Mouse (Mus musculus): ENCODE measurements around the gene Dpm1.

GRCm38 (mm10) chr2:168259046-168259445 lies 28.7 kb upstream of the Dpm1 start:
- TF ChIP-seq CTCF (IDR thresholded peaks at IDR 0.05; ENCODE audit: insufficient read depth, low read length), result no peak
- TF ChIP-seq POLR2A (IDR thresholded peaks at IDR 0.05; ENCODE audit: borderline replicate concordance, extremely low read depth, low read depth, low read length), result no peak

All from lung, adult 2 months (tissue).